Mouse (Mus musculus) liver, adult 2 months (tissue): ENCODE measurements around the gene Mfsd4b1. TPM values are rescaled to one million over a fixed set of nuclear protein-coding genes. Genes with fewer than 3 reads are reported as not detected.
A peak's percentile ranks its signal among the peaks of the same experiment; 100 is the strongest.
"Not testable (repeated sequence)": the region's sequence is repeated elsewhere in the genome, so short reads cannot be mapped to it uniquely, and the experiment has no call there.

Experiments used
- DNase-seq: peaks from one replicate; pipeline ENCODE4 v3.0.0-alpha.2; 2011; ENCODE audit warnings: low read depth, low spot score; ENCODE audit errors: extremely low read depth
- H3K27ac ChIP-seq: fragments of 200-500 bp; replicated peaks from 2 replicates; pipeline ENCODE4 v1.5.1; 2012; ENCODE audit warnings: low read depth, mild to moderate bottlenecking, control low read depth, inconsistent platforms, low read length; ENCODE audit not compliant: insufficient read depth
- H3K27me3 ChIP-seq: fragments of 200-500 bp; 2 replicates; pipeline ENCODE4 v1.6.1; 2012; ENCODE audit warnings: mild to moderate bottlenecking, moderate library complexity, low read length, inconsistent platforms; ENCODE audit not compliant: control insufficient read depth, insufficient read depth
- H3K36me3 ChIP-seq: fragments of 200-500 bp; 2 replicates; pipeline ENCODE4 v1.6.1; 2012; ENCODE audit warnings: low read length, inconsistent platforms; ENCODE audit not compliant: control insufficient read depth, insufficient read depth
- H3K4me1 ChIP-seq: fragments of 200-500 bp; 2 replicates; pipeline ENCODE4 v1.6.1; 2011; ENCODE audit warnings: low read length; ENCODE audit not compliant: control insufficient read depth, insufficient read depth
- H3K4me3 ChIP-seq: fragments of 200-500 bp; 2 replicates; pipeline ENCODE4 v1.5.1; 2011; ENCODE audit warnings: low read depth, mild to moderate bottlenecking, control low read depth, low read length, moderate library complexity; ENCODE audit not compliant: insufficient read depth
- H3K79me2 ChIP-seq: fragments of 200-500 bp; 2 replicates; pipeline ENCODE4 v1.6.1; 2012; ENCODE audit warnings: inconsistent platforms, mild to moderate bottlenecking, low read length, moderate library complexity; ENCODE audit not compliant: control insufficient read depth, insufficient read depth
- H3K9ac ChIP-seq: fragments of 200-500 bp; 2 replicates; pipeline ENCODE4 v1.6.1; 2012; ENCODE audit warnings: low read depth, mild to moderate bottlenecking, control low read depth, inconsistent platforms, low read length
- CTCF ChIP-seq: fragments of 200-500 bp; IDR thresholded peaks from 2 replicates; pipeline ENCODE4 v1.5.1; 2011; ENCODE audit warnings: low read depth, low read length, control low read depth
- POLR2A ChIP-seq: fragments of 200-500 bp; IDR thresholded peaks from 2 replicates; pipeline ENCODE4 v1.6.1; 2011; ENCODE audit warnings: low read length, control low read depth; ENCODE audit not compliant: insufficient read depth; ENCODE audit errors: extremely low read depth
- WGBS: fragments of 180-500 bp; shearing (Covaris S2); methylation state at CpG from one replicate; pipeline ENCODE4 v1.1.7; 2018; 5-methylcytosine and 5-hydroxymethylcytosine counted together
- polyA plus RNA-seq: library from polyadenylated mRNA; depleted of rRNA; stranded (reverse); fragments of >200 nt; gene quantifications from 2 replicates; pipeline ENCODE4 v1.2.3, GENCODE M21; 2012
- total RNA-seq: library from RNA; depleted of rRNA; stranded (reverse); fragments of >200 nt; gene quantifications from 2 replicates; pipeline ENCODE4 v1.2.3, GENCODE M21; 2014

Mfsd4b1 gene
- total and polyA plus RNA-seq, 2 experiments: 28.7 to 47.8 TPM

GRCm38 (mm10) chr10:40019492-40019891 lies 5.6 kb downstream of the Mfsd4b1 start:
- no peak overlapping the region for H3K4me3 ChIP-seq
- H3K27ac ChIP-seq: no peak overlapping the region
- H3K4me1 ChIP-seq: peaks cover 9% of the 10 kb centered on the region
- TF ChIP-seq POLR2A (no peak), CTCF (no peak)
- DNase-seq: no peak
- peaks cover 9% of the 10 kb centered on the region; the same call in 1 of the 2 replicates for H3K79me2 ChIP-seq
- H3K9ac ChIP-seq: no peak overlapping the region
- 47% methylated on average over 3 of the region's 3 CpGs for WGBS
- no peaks in the 10 kb centered on the region for H3K36me3 ChIP-seq
- H3K27me3 ChIP-seq: no peaks in the 10 kb centered on the region

- no peaks in the 10 kb centered on the region for H3K36me3 ChIP-seq
- H3K27me3 ChIP-seq: no peaks in the 10 kb centered on the region
- 88% methylated on average over 5 of the region's 5 CpGs for WGBS
- no peak overlapping the region for H3K4me3 ChIP-seq
- H3K9ac ChIP-seq: no peak overlapping the region
- TF ChIP-seq CTCF (no peak), POLR2A (no peak)
- H3K4me1 ChIP-seq: peaks cover 6% of the 10 kb centered on the region
- peaks cover 6% of the 10 kb centered on the region; the same call in 1 of the 2 replicates for H3K79me2 ChIP-seq
- no peak for DNase-seq
- H3K27ac ChIP-seq: no peak overlapping the region
Measured at GRCm38 (mm10) chr10:40018261-40018860, 6.7 kb downstream of the Mfsd4b1 start.

GRCm38 (mm10) chr10:40009591-40009990 lies 15.5 kb downstream of the Mfsd4b1 start:
- Histone ChIP-seq H3K79me2 (peaks cover 7% of the 10 kb centered on the region; the same call in 1 of the 2 replicates), H3K36me3 (no peaks in the 10 kb centered on the region; the same call in 1 of the 2 replicates), H3K4me3 (no peak overlapping the region), H3K27me3 (no peaks in the 10 kb centered on the region), H3K4me1 (peaks cover 3% of the 10 kb centered on the region; the same call in 1 of the 2 replicates), H3K27ac (no peak overlapping the region), H3K9ac (no peak overlapping the region)
- no peak for TF ChIP-seq POLR2A
- no peak for TF ChIP-seq CTCF
- DNase-seq: no peak
- WGBS: 84% methylated on average over 11 of the region's 11 CpGs

- not testable (repeated sequence) for H3K4me1 ChIP-seq, H3K9ac ChIP-seq, H3K27me3 ChIP-seq, H3K27ac ChIP-seq, H3K36me3 ChIP-seq, DNase-seq, H3K79me2 ChIP-seq, H3K4me3 ChIP-seq
- WGBS: 72% methylated on average over 4 of the region's 4 CpGs
Measured at GRCm38 (mm10) chr10:40008847-40009246, 16.2 kb downstream of the Mfsd4b1 start.

- H3K27ac ChIP-seq: peak overlapping the region; percentile 41
- H3K4me3 ChIP-seq: no peak overlapping the region
- H3K27me3 ChIP-seq: no peaks in the 10 kb centered on the region
- peaks cover 7% of the 10 kb centered on the region; the same call in 1 of the 2 replicates for H3K79me2 ChIP-seq
- no peak overlapping the region for H3K9ac ChIP-seq
- DNase-seq: peak; percentile 46
- WGBS: 44% methylated on average over 4 of the region's 4 CpGs
- no peak for TF ChIP-seq POLR2A
- no peak for TF ChIP-seq CTCF
- peaks cover 7% of the 10 kb centered on the region; the same call in 1 of the 2 replicates for H3K36me3 ChIP-seq
- H3K4me1 ChIP-seq: peaks cover 3% of the 10 kb centered on the region; the same call in 1 of the 2 replicates
Measured at GRCm38 (mm10) chr10:40007953-40008352, 17.1 kb downstream of the Mfsd4b1 start.

GRCm38 (mm10) chr10:40006963-40007362 lies 18.1 kb downstream of the Mfsd4b1 start:
- Histone ChIP-seq H3K27me3 (no peaks in the 10 kb centered on the region), H3K4me3 (no peak overlapping the region), H3K4me1 (peaks cover 3% of the 10 kb centered on the region; the same call in 1 of the 2 replicates), H3K36me3 (peaks cover 11% of the 10 kb centered on the region; the same call in 1 of the 2 replicates), H3K27ac (0 out of 2 replicates have a peak overlapping the region, but pooled peaks have one; percentile 4), H3K9ac (no peak overlapping the region), H3K79me2 (peaks cover 7% of the 10 kb centered on the region; the same call in 1 of the 2 replicates)
- TF ChIP-seq CTCF: no peak
- no peak for TF ChIP-seq POLR2A
- WGBS: 23% methylated on average over 10 of the region's 10 CpGs
- peak; percentile 94 for DNase-seq
